Comparison of ENCODE assay signal across 8 mouse cellular contexts in genomic region chr17:65613463-65614412, GRCm38 (mm10). TPM values are rescaled to one million over a fixed set of nuclear protein-coding genes. Genes with fewer than 3 reads are reported as not detected.
DNase-seq lines count a peak whose midpoint lies in the region; ATAC-seq and TF ChIP-seq lines count a peak whose summit lies in the region.

Gene Vapa (minus strand): TSS chr17:65613555.

- no peaks in the 10 kb centered on the region; the same call in 1 of the 2 replicates for H3K36me3 ChIP-seq in embryonic facial prominence, embryonic 14.5 days (ENCODE audit: control insufficient read depth, insufficient read depth, low read length)
- peaks cover 19% of the 10 kb centered on the region for H3K36me3 ChIP-seq in heart, adult 2 months (ENCODE audit: control insufficient read depth, insufficient read depth, low read length)
- no peaks in the 10 kb centered on the region for H3K36me3 ChIP-seq in limb, embryonic 13.5 days
- H3K36me3 ChIP-seq in midbrain, embryonic 16.5 days (ENCODE audit: control insufficient read depth, insufficient read depth, low read length): no peaks in the 10 kb centered on the region

- peak within 1 kb of the TSS; percentile 100 for H3K27ac ChIP-seq in embryonic facial prominence, embryonic 14.5 days (replicated peaks; ENCODE audit: low read depth, low read length)
- peak within 1 kb of the TSS; percentile 100 for H3K27ac ChIP-seq in heart, adult 2 months
- peak within 1 kb of the TSS; percentile 99 for H3K27ac ChIP-seq in limb, embryonic 13.5 days
- peak within 1 kb of the TSS; percentile 99 for H3K27ac ChIP-seq in midbrain, embryonic 16.5 days (ENCODE audit: low read length)

- peak; percentile 42; the same call in 1 of the 2 replicates for TF ChIP-seq EP300 in heart, adult 2 months (IDR thresholded peaks at IDR 0.05; ENCODE audit: insufficient read depth, low read depth, low read length)

- peak; percentile 72 for TF ChIP-seq POLR2A in heart, adult 2 months (IDR thresholded peaks at IDR 0.05; ENCODE audit: insufficient read depth, low read depth, low read length)

- peak within 1 kb of the TSS; percentile 77 for H3K4me2 ChIP-seq in embryonic facial prominence, embryonic 14.5 days (ENCODE audit: low read depth, low read length)
- H3K4me2 ChIP-seq in limb, embryonic 13.5 days (replicated peaks): peak within 1 kb of the TSS; percentile 83
- H3K4me2 ChIP-seq in midbrain, embryonic 16.5 days (ENCODE audit: low read length): peak within 1 kb of the TSS; percentile 78

- H3K27me3 ChIP-seq in embryonic facial prominence, embryonic 14.5 days (replicated peaks; ENCODE audit: control insufficient read depth, insufficient read depth, low read length): no peaks in the 10 kb centered on the region
- H3K27me3 ChIP-seq in heart, adult 2 months (ENCODE audit: control insufficient read depth, insufficient read depth, low read length): no peaks in the 10 kb centered on the region
- no peaks in the 10 kb centered on the region for H3K27me3 ChIP-seq in limb, embryonic 13.5 days
- H3K27me3 ChIP-seq in midbrain, embryonic 16.5 days (ENCODE audit: control insufficient read depth, insufficient read depth, low read depth, low read length): no peaks in the 10 kb centered on the region

- peak within 1 kb of the TSS; percentile 92 for H3K4me3 ChIP-seq in embryonic facial prominence, embryonic 14.5 days (ENCODE audit: low read depth, low read length)
- H3K4me3 ChIP-seq in heart, adult 2 months: peak within 1 kb of the TSS; percentile 81
- H3K4me3 ChIP-seq in limb, embryonic 13.5 days: peak within 1 kb of the TSS; percentile 89
- peak within 1 kb of the TSS; percentile 91 for H3K4me3 ChIP-seq in midbrain, embryonic 16.5 days (ENCODE audit: low read depth, low read length)

- peak; percentile 95 for ATAC-seq in embryonic facial prominence, embryonic 14.5 days (ENCODE audit: low read depth)
- peak; percentile 92 for ATAC-seq in limb, embryonic 13.5 days (ENCODE audit: low FRiP score, low read depth)
- peak; percentile 93 for ATAC-seq in midbrain, embryonic 16.5 days

- peaks cover 9% of the 10 kb centered on the region for H3K79me2 ChIP-seq in heart, adult 2 months (replicated peaks; ENCODE audit: control insufficient read depth, insufficient read depth, low read length)

- H3K9me3 ChIP-seq in embryonic facial prominence, embryonic 14.5 days (ENCODE audit: control insufficient read depth, low read length): no peaks in the 10 kb centered on the region
- H3K9me3 ChIP-seq in limb, embryonic 13.5 days: no peaks in the 10 kb centered on the region
- no peaks in the 10 kb centered on the region for H3K9me3 ChIP-seq in midbrain, embryonic 16.5 days (replicated peaks; ENCODE audit: control insufficient read depth, low read length, poor library complexity, severe bottlenecking)

- no peak for TF ChIP-seq CTCF in heart, adult 2 months (IDR thresholded peaks at IDR 0.05)

- under 1% methylated on average over 37 of the region's 85 CpGs for WGBS in embryonic facial prominence, embryonic 14.5 days
- WGBS in heart, adult 2 months: under 1% methylated on average over 83 of the region's 85 CpGs
- under 1% methylated on average over 76 of the region's 85 CpGs for WGBS in limb, embryonic 13.5 days
- WGBS in midbrain, embryonic 16.5 days: under 1% methylated on average over 83 of the region's 85 CpGs

- peaks cover 9% of the 10 kb centered on the region for H3K4me1 ChIP-seq in embryonic facial prominence, embryonic 14.5 days (ENCODE audit: control insufficient read depth, insufficient read depth, low read length)
- H3K4me1 ChIP-seq in heart, adult 2 months (ENCODE audit: control insufficient read depth, insufficient read depth, low read length): peaks cover 8% of the 10 kb centered on the region
- peaks cover 21% of the 10 kb centered on the region for H3K4me1 ChIP-seq in limb, embryonic 13.5 days
- peaks cover 20% of the 10 kb centered on the region for H3K4me1 ChIP-seq in midbrain, embryonic 16.5 days (ENCODE audit: control insufficient read depth, insufficient read depth, low read length)

- H3K9ac ChIP-seq in embryonic facial prominence, embryonic 14.5 days (ENCODE audit: low read depth, low read length): peak within 1 kb of the TSS; percentile 96
- peak within 1 kb of the TSS; percentile 96 for H3K9ac ChIP-seq in heart, adult 2 months (ENCODE audit: low read depth, low read length)
- H3K9ac ChIP-seq in limb, embryonic 13.5 days: peak within 1 kb of the TSS; percentile 98
- peak within 1 kb of the TSS; percentile 98 for H3K9ac ChIP-seq in midbrain, embryonic 16.5 days (ENCODE audit: low read depth, low read length)

- intact Hi-C loops in heart, adult 2 months (cut with DNase I): loop anchor here (2.0 kb wide), 2 partner anchors 171 to 487 kb away; partner anchors contain the start of gene Ndufv2

- DNase-seq in 3T3-L1 (ENCODE audit: low read depth, low spot score): peak; percentile 98
- DNase-seq in adrenal gland, postnatal 4 days (ENCODE audit: low spot score in 2 of 2): peak; percentile 96 to 97
- DNase-seq in embryonic facial prominence, embryonic 14.5 days (ENCODE audit: low spot score): peak; percentile 98
- peak; percentile 99 for DNase-seq in heart, adult 2 months
- DNase-seq in kidney, adult 8-10 months: peak; percentile 98
- peak; percentile 96 to 99 for DNase-seq in spleen, postnatal 10 days (ENCODE audit: low spot score in 2 of 2)

RNA-seq across cellular contexts. Expression of gene Vapa, which starts in this region (rescaled TPM):
- 100 to 1,000 TPM; 141 to 143 TPM for total RNA-seq in adrenal gland, postnatal 4 days (2021)
- polyA plus RNA-seq in embryonic facial prominence, embryonic 14.5 days (2014; fragmentation: Nextera tagmentation; extraction: Ambion mirVana): 203 and 215 TPM in 2 replicates
- total RNA-seq in heart, adult 2 months (2021): 10 to 100 TPM; 86.1 to 91.4 TPM
- polyA plus RNA-seq in heart, adult 2 months (2012; rRNA removed): 14.3 and 21.0 TPM in 2 replicates
- polyA plus RNA-seq in limb, embryonic 13.5 days (2015; fragmentation: Nextera tagmentation; extraction: Ambion mirVana): 172 and 179 TPM in 2 replicates
- 275 and 287 TPM in 2 replicates for polyA plus RNA-seq in midbrain, embryonic 16.5 days (2015; fragmentation: Nextera tagmentation; extraction: Ambion mirVana)

Comparison
In these comparisons a context has a peak if more than half of its experiments do, and no peak if none do; other contexts are left out.
1. Peak in every context shown above with its lines: DNase-seq, ATAC-seq, H3K4me3 ChIP-seq and H3K27ac ChIP-seq.